Mouse (Mus musculus): ENCODE results near the gene Zfhx3. TPM values are rescaled to one million over a fixed set of nuclear protein-coding genes. Genes with fewer than 3 reads are reported as not detected.

Zfhx3 gene
- polyA plus RNA-seq, 1 experiment from 2014 or later, result 1.2 TPM

DNA sequence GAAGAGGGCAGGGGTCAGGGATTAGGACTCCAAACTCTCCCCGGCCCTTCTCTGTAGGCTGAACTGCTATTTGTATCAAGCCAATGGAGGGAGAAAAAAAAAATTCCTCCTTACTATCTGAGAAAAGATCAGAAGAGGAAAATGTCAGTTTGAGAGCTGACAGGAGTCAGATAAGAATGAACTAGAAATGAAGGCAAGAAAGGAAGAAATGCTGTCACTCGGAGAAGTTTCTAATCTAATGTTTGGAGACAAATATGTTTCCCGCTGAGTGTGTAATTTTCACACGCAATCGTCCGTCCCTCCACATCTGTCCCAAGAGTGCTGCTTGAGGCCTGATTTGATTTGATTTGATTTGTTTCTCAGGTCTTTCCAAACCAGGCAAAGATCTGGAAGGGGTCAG is 639.1 kb downstream of the Zfhx3 start:
- Histone ChIP-seq H3K27me3 (ENCODE audit: control insufficient read depth, insufficient read depth, low read depth, low read length) (no peaks in the 10 kb centered on the region), H3K27ac (ENCODE audit: low read length) (no peak overlapping the region), H3K9ac (ENCODE audit: low read depth, low read length) (no peak overlapping the region), H3K4me2 (ENCODE audit: low read depth, low read length) (no peak overlapping the region), H3K4me1 (ENCODE audit: control insufficient read depth, low read depth, low read length) (no peaks in the 10 kb centered on the region), H3K4me3 (ENCODE audit: low read depth, low read length) (no peak overlapping the region), H3K36me3 (ENCODE audit: control insufficient read depth, insufficient read depth) (no peaks in the 10 kb centered on the region), H3K9me3 (replicated peaks; ENCODE audit: control insufficient read depth, low read length) (no peaks in the 10 kb centered on the region)
- ATAC-seq (ENCODE audit: low read depth), result no peak
- 30% methylated on average over 6 of the region's 6 CpGs for WGBS (ENCODE audit: insufficient replicate concordance)

DNA sequence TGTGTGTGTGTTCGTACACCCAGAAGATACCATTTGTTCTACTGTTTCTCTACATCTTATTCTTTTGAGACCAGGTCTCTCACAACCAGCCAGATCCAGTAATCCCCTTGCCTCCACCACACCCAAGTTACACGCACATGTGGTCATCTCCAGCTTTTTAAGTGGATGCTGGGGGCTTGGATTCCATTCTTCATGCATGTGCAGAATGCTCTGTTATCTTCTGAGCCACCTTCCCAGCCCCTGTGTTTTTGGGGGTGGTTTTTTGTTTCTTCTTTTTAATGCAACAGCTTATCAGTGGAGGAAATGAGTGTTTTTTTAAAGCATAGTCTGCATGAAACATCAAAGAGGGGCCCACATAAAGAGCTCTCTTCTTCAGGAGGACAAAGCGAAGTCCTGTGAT is 639.8 kb downstream of the Zfhx3 start:
- Histone ChIP-seq H3K4me3 (ENCODE audit: low read depth, low read length) (no peak overlapping the region), H3K4me2 (ENCODE audit: low read depth, low read length) (no peak overlapping the region), H3K9ac (ENCODE audit: low read depth, low read length) (no peak overlapping the region), H3K36me3 (ENCODE audit: control insufficient read depth, insufficient read depth) (no peaks in the 10 kb centered on the region), H3K4me1 (ENCODE audit: control insufficient read depth, low read depth, low read length) (no peaks in the 10 kb centered on the region), H3K27ac (ENCODE audit: low read length) (no peak overlapping the region), H3K27me3 (ENCODE audit: control insufficient read depth, insufficient read depth, low read depth, low read length) (no peaks in the 10 kb centered on the region), H3K9me3 (replicated peaks; ENCODE audit: control insufficient read depth, low read length) (no peaks in the 10 kb centered on the region)
- peak; percentile 53 for ATAC-seq (ENCODE audit: low read depth)
- 35% methylated on average over 3 of the region's 3 CpGs for WGBS (ENCODE audit: insufficient replicate concordance)

DNA sequence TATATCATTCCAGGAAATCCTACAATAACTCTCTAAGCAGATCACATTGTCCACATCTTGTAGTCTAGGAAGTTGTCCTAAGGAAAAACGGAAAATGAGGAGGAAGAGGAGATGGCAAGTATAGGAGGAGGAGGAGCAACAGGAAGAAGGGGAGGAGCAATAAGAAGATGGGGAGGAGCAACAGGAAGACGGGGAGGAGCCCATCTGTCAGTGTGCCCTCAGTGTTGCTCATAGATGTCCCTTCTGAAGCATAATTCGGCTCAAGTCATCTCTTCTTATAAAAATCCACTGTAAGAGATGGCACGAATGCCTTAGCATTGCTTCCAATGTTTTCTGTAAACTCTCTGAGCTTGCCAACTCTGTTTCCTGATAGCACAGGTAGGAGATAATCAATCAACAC is 640.8 kb downstream of the Zfhx3 start:
- no peak overlapping the region for H3K27ac ChIP-seq (ENCODE audit: low read length)
- no peak for ATAC-seq (ENCODE audit: low read depth)
- WGBS (ENCODE audit: insufficient replicate concordance), result 53% methylated on average over 4 of the region's 4 CpGs
- H3K4me2 ChIP-seq (ENCODE audit: low read depth, low read length), result no peak overlapping the region
- no peak overlapping the region for H3K4me3 ChIP-seq (ENCODE audit: low read depth, low read length)
- H3K36me3 ChIP-seq (ENCODE audit: control insufficient read depth, insufficient read depth), result no peaks in the 10 kb centered on the region
- H3K9ac ChIP-seq (ENCODE audit: low read depth, low read length), result no peak overlapping the region
- no peaks in the 10 kb centered on the region for H3K4me1 ChIP-seq (ENCODE audit: control insufficient read depth, low read depth, low read length)
- H3K27me3 ChIP-seq (ENCODE audit: control insufficient read depth, insufficient read depth, low read depth, low read length), result no peaks in the 10 kb centered on the region
- no peaks in the 10 kb centered on the region for H3K9me3 ChIP-seq (replicated peaks; ENCODE audit: control insufficient read depth, low read length)

DNA sequence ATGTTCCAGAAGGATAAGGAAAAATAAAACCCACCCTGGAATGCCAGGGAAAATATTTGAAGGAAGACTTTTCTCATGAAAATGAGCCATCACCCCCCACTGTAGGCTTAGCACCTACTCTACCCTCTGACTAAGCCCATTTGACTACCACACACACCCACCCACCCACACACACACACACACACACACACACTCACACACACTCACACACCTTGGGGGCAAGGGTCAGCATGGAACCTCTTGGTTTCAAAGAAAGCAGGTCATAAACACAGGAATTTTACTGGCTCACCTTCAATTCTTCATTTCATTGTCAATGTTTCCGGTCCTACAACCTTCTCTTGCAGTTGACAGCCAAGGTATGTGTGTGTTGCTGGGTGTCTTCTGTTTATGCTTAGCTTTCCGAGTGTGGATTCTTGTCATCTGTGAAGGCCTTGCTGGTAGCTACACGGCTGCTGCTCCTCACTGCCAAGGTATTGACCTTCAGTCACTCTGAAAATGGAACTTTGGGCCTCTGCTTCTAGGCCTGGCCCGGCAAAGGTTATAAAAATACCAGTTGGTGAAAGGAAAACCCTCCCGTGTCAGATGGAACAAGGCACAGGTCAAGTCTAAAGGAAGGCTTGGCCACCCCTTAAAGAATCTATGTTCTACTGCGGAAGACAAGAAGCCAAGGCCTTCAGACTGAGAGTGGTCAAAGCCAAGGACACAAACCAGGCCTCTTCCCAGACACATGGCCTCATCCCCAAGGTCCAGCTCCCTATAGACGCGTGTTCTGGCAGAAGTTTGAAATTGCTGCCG is 641.6 kb downstream of the Zfhx3 start:
- WGBS (ENCODE audit: insufficient replicate concordance), result 75% methylated on average over 9 of the region's 9 CpGs
- Histone ChIP-seq H3K27ac (ENCODE audit: low read length) (no peak overlapping the region), H3K27me3 (ENCODE audit: control insufficient read depth, insufficient read depth, low read depth, low read length) (no peaks in the 10 kb centered on the region), H3K9ac (ENCODE audit: low read depth, low read length) (no peak overlapping the region), H3K9me3 (replicated peaks; ENCODE audit: control insufficient read depth, low read length) (no peaks in the 10 kb centered on the region), H3K4me1 (ENCODE audit: control insufficient read depth, low read depth, low read length) (no peaks in the 10 kb centered on the region), H3K4me3 (ENCODE audit: low read depth, low read length) (no peak overlapping the region), H3K36me3 (ENCODE audit: control insufficient read depth, insufficient read depth) (no peaks in the 10 kb centered on the region), H3K4me2 (ENCODE audit: low read depth, low read length) (no peak overlapping the region)
- no peak for ATAC-seq (ENCODE audit: low read depth)

DNA sequence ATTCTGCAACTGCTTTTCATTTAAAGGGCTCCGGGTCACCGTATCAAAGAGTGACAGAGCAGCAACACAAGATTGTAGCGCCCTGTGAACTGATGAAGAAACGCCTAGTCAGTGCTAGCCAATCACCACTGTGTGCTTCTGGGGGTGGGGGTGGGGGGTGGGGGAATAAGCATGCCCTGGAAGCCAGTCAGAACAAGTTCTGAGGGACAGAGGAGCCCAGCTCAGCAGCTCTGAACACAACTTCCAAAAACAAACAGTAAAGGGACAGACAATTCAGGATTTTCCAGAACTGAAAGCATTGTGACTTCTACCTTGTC is 642.2 kb downstream of the Zfhx3 start:
- Histone ChIP-seq H3K36me3 (ENCODE audit: control insufficient read depth, insufficient read depth) (no peaks in the 10 kb centered on the region), H3K9ac (ENCODE audit: low read depth, low read length) (no peak overlapping the region), H3K27me3 (ENCODE audit: control insufficient read depth, insufficient read depth, low read depth, low read length) (no peaks in the 10 kb centered on the region), H3K4me2 (ENCODE audit: low read depth, low read length) (no peak overlapping the region), H3K27ac (ENCODE audit: low read length) (no peak overlapping the region), H3K9me3 (replicated peaks; ENCODE audit: control insufficient read depth, low read length) (no peaks in the 10 kb centered on the region), H3K4me3 (ENCODE audit: low read depth, low read length) (no peak overlapping the region), H3K4me1 (ENCODE audit: control insufficient read depth, low read depth, low read length) (no peaks in the 10 kb centered on the region)
- 52% methylated on average over 4 of the region's 4 CpGs for WGBS (ENCODE audit: insufficient replicate concordance)
- no peak for ATAC-seq (ENCODE audit: low read depth)

DNA sequence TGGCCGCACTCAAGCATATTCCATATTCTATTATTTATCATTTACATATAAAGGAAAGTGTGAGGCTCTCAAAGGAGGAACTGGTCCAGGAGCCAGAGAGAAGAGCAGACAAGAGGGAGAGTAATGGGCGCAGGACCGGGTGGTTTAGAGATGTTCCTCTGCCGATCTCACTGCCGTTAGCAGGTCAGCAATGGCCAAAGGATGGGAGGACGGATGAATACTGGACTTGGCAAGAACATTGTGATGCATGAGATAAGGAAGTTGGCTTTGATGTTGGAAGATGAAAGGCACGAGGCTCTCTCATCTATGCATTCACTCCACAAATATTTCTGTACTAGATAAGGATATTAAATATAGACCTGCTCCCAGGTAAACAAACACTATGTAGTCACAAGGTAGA is 648.6 kb downstream of the Zfhx3 start:
- no peak overlapping the region for H3K9ac ChIP-seq (ENCODE audit: low read depth, low read length)
- no peaks in the 10 kb centered on the region for H3K27me3 ChIP-seq (ENCODE audit: control insufficient read depth, insufficient read depth, low read depth, low read length)
- no peak overlapping the region for H3K4me2 ChIP-seq (ENCODE audit: low read depth, low read length)
- no peak overlapping the region for H3K4me3 ChIP-seq (ENCODE audit: low read depth, low read length)
- 63% methylated on average over 7 of the region's 7 CpGs for WGBS (ENCODE audit: insufficient replicate concordance)
- H3K4me1 ChIP-seq (ENCODE audit: control insufficient read depth, low read depth, low read length), result peaks cover 6% of the 10 kb centered on the region
- H3K27ac ChIP-seq (ENCODE audit: low read length), result no peak overlapping the region
- no peaks in the 10 kb centered on the region for H3K9me3 ChIP-seq (replicated peaks; ENCODE audit: control insufficient read depth, low read length)
- ATAC-seq (ENCODE audit: low read depth), result no peak
- H3K36me3 ChIP-seq (ENCODE audit: control insufficient read depth, insufficient read depth), result no peaks in the 10 kb centered on the region

DNA sequence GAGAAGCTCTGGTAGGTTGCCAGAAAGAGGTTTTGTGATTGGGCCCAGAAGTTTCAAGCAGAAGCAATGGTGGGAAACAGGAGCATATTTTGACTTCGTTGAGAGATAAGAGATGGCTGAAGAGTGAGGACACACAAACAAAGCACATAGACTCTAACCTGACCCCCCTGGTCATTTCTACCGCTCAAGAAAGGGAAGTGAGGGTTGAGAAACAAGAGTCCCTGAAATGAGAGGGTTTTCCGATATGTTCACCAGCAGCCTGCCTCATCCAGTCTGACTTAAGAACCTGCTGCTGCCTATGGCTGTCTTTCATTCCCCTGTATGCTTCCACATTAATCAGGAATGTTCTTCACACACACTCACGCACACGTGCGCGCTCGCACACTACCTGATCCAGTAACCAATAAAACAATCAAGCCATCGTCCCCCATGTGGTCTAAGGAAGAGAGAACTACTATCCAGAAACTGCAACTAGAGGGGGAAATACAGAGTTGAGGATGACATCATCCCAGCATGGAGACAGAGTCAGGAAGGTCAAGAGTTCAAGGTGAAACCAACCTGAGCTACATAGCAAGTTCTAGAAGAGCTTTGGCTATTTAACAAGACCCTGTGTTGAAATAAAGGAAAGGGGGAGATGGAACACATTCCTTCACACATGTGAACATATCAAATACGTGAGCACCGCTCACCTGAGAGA is 649.7 kb downstream of the Zfhx3 start:
- H3K4me1 ChIP-seq (ENCODE audit: control insufficient read depth, low read depth, low read length), result peaks cover 6% of the 10 kb centered on the region
- H3K4me2 ChIP-seq (ENCODE audit: low read depth, low read length), result no peak overlapping the region
- no peaks in the 10 kb centered on the region for H3K36me3 ChIP-seq (ENCODE audit: control insufficient read depth, insufficient read depth)
- H3K27ac ChIP-seq (ENCODE audit: low read length), result no peak overlapping the region
- H3K9me3 ChIP-seq (replicated peaks; ENCODE audit: control insufficient read depth, low read length), result no peaks in the 10 kb centered on the region
- H3K9ac ChIP-seq (ENCODE audit: low read depth, low read length), result no peak overlapping the region
- H3K27me3 ChIP-seq (ENCODE audit: control insufficient read depth, insufficient read depth, low read depth, low read length), result no peaks in the 10 kb centered on the region
- 71% methylated on average over 11 of the region's 11 CpGs for WGBS (ENCODE audit: insufficient replicate concordance)
- ATAC-seq (ENCODE audit: low read depth), result no peak
- no peak overlapping the region for H3K4me3 ChIP-seq (ENCODE audit: low read depth, low read length)

DNA sequence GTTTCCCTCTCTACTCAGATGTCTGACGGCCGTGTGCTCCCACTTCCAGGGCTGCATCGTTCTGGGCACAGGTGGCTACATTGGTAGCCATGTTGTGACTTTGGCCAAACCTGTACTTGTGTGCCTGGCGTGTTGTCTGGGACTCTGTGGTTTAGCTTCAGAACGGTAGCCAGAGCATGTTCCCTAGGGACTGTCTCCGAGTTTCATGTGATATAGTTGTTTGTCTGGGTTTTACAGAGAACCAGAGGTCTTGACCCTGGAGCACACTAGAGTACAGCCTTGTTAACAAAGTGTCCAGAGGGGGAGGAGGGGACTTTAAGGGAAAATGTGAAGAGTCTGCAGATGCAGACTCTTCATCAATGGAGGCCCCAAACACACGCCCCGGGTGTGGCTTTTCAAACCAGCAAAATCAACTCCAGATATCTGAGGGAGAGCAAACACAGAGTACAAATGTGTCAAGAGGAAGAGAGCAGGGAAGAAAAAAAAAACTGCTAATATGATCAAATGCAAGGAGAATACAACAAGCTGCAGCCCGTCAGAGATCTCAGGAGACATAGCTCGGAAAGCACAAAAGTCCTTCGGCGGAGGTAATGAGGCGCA is 650.6 kb downstream of the Zfhx3 start:
- ATAC-seq (ENCODE audit: low read depth), result peak; percentile 30; the same call in 1 of the 2 replicates
- H3K27ac ChIP-seq (ENCODE audit: low read length), result no peak overlapping the region
- peaks cover 6% of the 10 kb centered on the region for H3K4me1 ChIP-seq (ENCODE audit: control insufficient read depth, low read depth, low read length)
- H3K4me2 ChIP-seq (ENCODE audit: low read depth, low read length), result no peak overlapping the region
- H3K27me3 ChIP-seq (ENCODE audit: control insufficient read depth, insufficient read depth, low read depth, low read length), result no peaks in the 10 kb centered on the region
- H3K36me3 ChIP-seq (ENCODE audit: control insufficient read depth, insufficient read depth), result no peaks in the 10 kb centered on the region
- H3K9ac ChIP-seq (ENCODE audit: low read depth, low read length), result no peak overlapping the region
- no peak overlapping the region for H3K4me3 ChIP-seq (ENCODE audit: low read depth, low read length)
- no peaks in the 10 kb centered on the region for H3K9me3 ChIP-seq (replicated peaks; ENCODE audit: control insufficient read depth, low read length)
- 61% methylated on average over 13 of the region's 13 CpGs for WGBS (ENCODE audit: insufficient replicate concordance)

DNA sequence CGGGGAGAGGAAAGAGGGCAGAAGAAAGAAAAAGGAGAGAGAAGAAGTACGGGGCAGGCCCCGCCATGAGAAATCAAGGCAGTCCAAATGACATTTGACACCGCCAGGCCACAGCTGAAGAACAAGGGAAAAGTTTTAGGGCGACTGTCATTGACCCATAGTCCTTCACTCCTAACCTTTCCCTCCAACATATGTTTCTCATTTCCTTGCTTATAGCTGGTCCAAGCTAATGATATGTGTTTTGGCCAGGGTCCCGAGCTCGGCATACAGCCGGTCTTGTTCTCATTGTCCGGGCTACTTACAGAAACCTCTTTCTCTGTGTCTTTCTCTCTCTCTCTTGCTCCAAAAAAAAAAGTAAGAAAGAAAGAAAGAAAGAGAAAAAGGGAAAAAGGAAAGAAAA is 651.4 kb downstream of the Zfhx3 start:
- Histone ChIP-seq H3K4me2 (ENCODE audit: low read depth, low read length) (no peak overlapping the region), H3K4me3 (ENCODE audit: low read depth, low read length) (no peak overlapping the region), H3K4me1 (ENCODE audit: control insufficient read depth, low read depth, low read length) (peaks cover 6% of the 10 kb centered on the region), H3K36me3 (ENCODE audit: control insufficient read depth, insufficient read depth) (no peaks in the 10 kb centered on the region), H3K9ac (ENCODE audit: low read depth, low read length) (no peak overlapping the region), H3K27me3 (ENCODE audit: control insufficient read depth, insufficient read depth, low read depth, low read length) (no peaks in the 10 kb centered on the region), H3K27ac (ENCODE audit: low read length) (no peak overlapping the region), H3K9me3 (replicated peaks; ENCODE audit: control insufficient read depth, low read length) (no peaks in the 10 kb centered on the region)
- WGBS (ENCODE audit: insufficient replicate concordance), result 72% methylated on average over 9 of the region's 9 CpGs
- ATAC-seq (ENCODE audit: low read depth), result no peak
